In genomic region chr6:48840371-48840969, GRCm38 (mm10) we compare ENCODE assay signal across 8 mouse cellular contexts. TPM values are rescaled to one million over a fixed set of nuclear protein-coding genes. Genes with fewer than 3 reads are reported as not detected.
A peak's percentile ranks its signal among the peaks of the same experiment; 100 is the strongest.
DNase-seq lines count a peak whose midpoint lies in the region; ATAC-seq and TF ChIP-seq lines count a peak whose summit lies in the region.

Gene Tmem176a (plus strand): TSS chr6:48840919.

- no peak for TF ChIP-seq CTCF in MEL (IDR thresholded peaks at IDR 0.05 in 2 of 3, conservative IDR thresholded peaks at IDR 0.05 in 1 of 3; ENCODE audit: control insufficient read depth in 1 of 3, insufficient read depth in 1 of 3, low read depth in 2 of 3, low read length in 3 of 3, poor library complexity in 1 of 3, severe bottlenecking in 1 of 3)

- H3K4me1 ChIP-seq in MEL (ENCODE audit: control insufficient read depth in 1 of 2, insufficient read depth in 2 of 2, low read length in 2 of 2), result peaks cover 9 to 23% of the 10 kb centered on the region in 2 experiments
- H3K4me1 ChIP-seq in embryonic facial prominence, embryonic 14.5 days (ENCODE audit: control insufficient read depth, insufficient read depth, low read length), result peaks cover 32% of the 10 kb centered on the region
- peaks cover 40% of the 10 kb centered on the region for H3K4me1 ChIP-seq in heart, embryonic 15.5 days (replicated peaks)
- peaks cover 38% of the 10 kb centered on the region for H3K4me1 ChIP-seq in lung, embryonic 15.5 days

- no peaks in the 10 kb centered on the region for H3K27me3 ChIP-seq in MEL (ENCODE audit: control insufficient read depth in 1 of 2, insufficient read depth in 2 of 2, low read length in 2 of 2)
- H3K27me3 ChIP-seq in embryonic facial prominence, embryonic 14.5 days (replicated peaks; ENCODE audit: control insufficient read depth, insufficient read depth, low read length), result no peaks in the 10 kb centered on the region
- H3K27me3 ChIP-seq in heart, embryonic 15.5 days, result no peaks in the 10 kb centered on the region
- no peaks in the 10 kb centered on the region for H3K27me3 ChIP-seq in lung, embryonic 15.5 days

- peak; percentile 80 for DNase-seq in 3134 (ENCODE audit: extremely low read depth, insufficient read length, low spot score)
- peak; percentile 84 for DNase-seq in MEL (ENCODE audit: low read depth, low spot score)
- DNase-seq in embryonic facial prominence, embryonic 14.5 days (ENCODE audit: low spot score), result peak; percentile 82
- DNase-seq in kidney, postnatal 4 days, result peak; percentile 73 to 82
- DNase-seq in ovary, postnatal 14 days (ENCODE audit: low spot score), result peak; percentile 41
- no peak for DNase-seq in cerebellum, adult 9-10 months

- peak within 1 kb of the TSS; percentile 58 to 61 for H3K4me3 ChIP-seq in MEL (ENCODE audit: control insufficient read depth in 1 of 2, insufficient read depth in 1 of 2, low read depth in 2 of 2, low read length in 2 of 2)
- H3K4me3 ChIP-seq in embryonic facial prominence, embryonic 14.5 days (ENCODE audit: low read depth, low read length), result peak within 1 kb of the TSS; percentile 47
- H3K4me3 ChIP-seq in heart, embryonic 15.5 days, result peak within 1 kb of the TSS; percentile 61
- peak within 1 kb of the TSS; percentile 51 for H3K4me3 ChIP-seq in lung, embryonic 15.5 days

- peaks cover 1% of the 10 kb centered on the region; the same call in 1 of the 2 replicates for H3K79me2 ChIP-seq in MEL (ENCODE audit: control insufficient read depth, insufficient read depth, low read length, poor library complexity)

- TF ChIP-seq POLR2A in MEL (IDR thresholded peaks at IDR 0.05; ENCODE audit: control insufficient read depth in 1 of 2, insufficient read depth in 1 of 2, low read depth in 1 of 2, low read length in 2 of 2, poor library complexity in 1 of 2), result peak in 1 of 2 experiments; percentile 39; a peak in 1 of 4 replicates

- ATAC-seq in embryonic facial prominence, embryonic 14.5 days (ENCODE audit: low read depth), result peak; percentile 31
- peak; percentile 32; the same call in 1 of the 2 replicates for ATAC-seq in heart, embryonic 15.5 days (replicated peaks; ENCODE audit: insufficient number of reproducible peaks, insufficient read depth, low FRiP score, low read depth)
- ATAC-seq in lung, embryonic 15.5 days (ENCODE audit: borderline replicate concordance, extremely low read depth, low FRiP score, low TSS enrichment), result peak; percentile 20

- no peaks in the 10 kb centered on the region for H3K9me3 ChIP-seq in MEL (replicated peaks; ENCODE audit: insufficient read depth, low read length)
- H3K9me3 ChIP-seq in embryonic facial prominence, embryonic 14.5 days (ENCODE audit: control insufficient read depth, low read length), result no peaks in the 10 kb centered on the region
- no peaks in the 10 kb centered on the region for H3K9me3 ChIP-seq in heart, embryonic 15.5 days (replicated peaks)
- no peaks in the 10 kb centered on the region for H3K9me3 ChIP-seq in lung, embryonic 15.5 days

- no peak for TF ChIP-seq RAD21 in MEL (IDR thresholded peaks at IDR 0.05; ENCODE audit: low read depth, low read length)

- 11% methylated on average over 7 of the region's 7 CpGs for WGBS in embryonic facial prominence, embryonic 14.5 days
- 5% methylated on average over 7 of the region's 7 CpGs for WGBS in heart, embryonic 15.5 days
- WGBS in lung, embryonic 15.5 days, result 4% methylated on average over 7 of the region's 7 CpGs

- peak within 1 kb of the TSS; percentile 62 for H3K9ac ChIP-seq in MEL (ENCODE audit: control insufficient read depth, low read depth, low read length, poor library complexity, severe bottlenecking)
- peak within 1 kb of the TSS; percentile 74 for H3K9ac ChIP-seq in embryonic facial prominence, embryonic 14.5 days (ENCODE audit: low read depth, low read length)
- H3K9ac ChIP-seq in heart, embryonic 15.5 days, result peak within 1 kb of the TSS; percentile 66
- H3K9ac ChIP-seq in lung, embryonic 15.5 days, result peak within 1 kb of the TSS; percentile 56

- peak within 1 kb of the TSS; percentile 78 for H3K4me2 ChIP-seq in embryonic facial prominence, embryonic 14.5 days (ENCODE audit: low read depth, low read length)
- peak within 1 kb of the TSS; percentile 78 for H3K4me2 ChIP-seq in heart, embryonic 15.5 days
- peak within 1 kb of the TSS; percentile 76 for H3K4me2 ChIP-seq in lung, embryonic 15.5 days

- peak within 1 kb of the TSS; percentile 48 for H3K27ac ChIP-seq in MEL (ENCODE audit: control insufficient read depth, low read depth, low read length)
- peak within 1 kb of the TSS; percentile 87 for H3K27ac ChIP-seq in embryonic facial prominence, embryonic 14.5 days (replicated peaks; ENCODE audit: low read depth, low read length)
- peak within 1 kb of the TSS; percentile 94 for H3K27ac ChIP-seq in heart, embryonic 15.5 days
- H3K27ac ChIP-seq in lung, embryonic 15.5 days, result peak within 1 kb of the TSS; percentile 92

- TF ChIP-seq EP300 in MEL (IDR thresholded peaks at IDR 0.05; ENCODE audit: low read depth in 1 of 2, low read length in 2 of 2), result no peak

- peaks cover 0 to 14% of the 10 kb centered on the region in 2 experiments; a peak in 2 of 4 replicates for H3K36me3 ChIP-seq in MEL (ENCODE audit: control insufficient read depth in 1 of 2, insufficient read depth in 2 of 2, low read length in 2 of 2)
- peaks cover 44% of the 10 kb centered on the region for H3K36me3 ChIP-seq in embryonic facial prominence, embryonic 14.5 days (ENCODE audit: control insufficient read depth, insufficient read depth, low read length)
- H3K36me3 ChIP-seq in heart, embryonic 15.5 days, result peaks cover 25% of the 10 kb centered on the region; the same call in 1 of the 2 replicates
- peaks cover 48% of the 10 kb centered on the region for H3K36me3 ChIP-seq in lung, embryonic 15.5 days

TF ChIP-seq in MEL, 35 proteins besides CTCF, POLR2A, EP300 and RAD21:
- TF ChIP-seq TBP (IDR thresholded peaks at IDR 0.05; ENCODE audit: low read depth, low read length), result no peak
- TF ChIP-seq UBTF (IDR thresholded peaks at IDR 0.05; ENCODE audit: borderline replicate concordance, insufficient read depth, low read depth, low read length), result no peak
- no peak for TF ChIP-seq ZKSCAN1 (IDR thresholded peaks at IDR 0.05; ENCODE audit: low read depth, low read length)
- no peak for TF ChIP-seq TCF12 (IDR thresholded peaks at IDR 0.05; ENCODE audit: low read depth, low read length)
- TF ChIP-seq MXI1 (IDR thresholded peaks at IDR 0.05; ENCODE audit: low read depth, low read length), result no peak
- no peak for TF ChIP-seq ZC3H11A (IDR thresholded peaks at IDR 0.05; ENCODE audit: low read depth, low read length)
- TF ChIP-seq SIN3A (IDR thresholded peaks at IDR 0.05; ENCODE audit: low read length), result no peak
- TF ChIP-seq HCFC1 (IDR thresholded peaks at IDR 0.05; ENCODE audit: low read depth, low read length), result 0 out of 2 replicates have a peak, but pooled peaks have one; percentile 13
TF ChIP-seq in MEL: peak in this region for 1.

RNA-seq across cellular contexts. Expression of gene Tmem176a, which starts in this region (rescaled TPM):
- 3.9 TPM in 2 replicates for total RNA-seq in MEL (2012; rRNA removed)
- polyA plus RNA-seq in MEL (2012; ENCODE audit: insufficient read depth in 1 of 2, insufficient read length in 2 of 2, low read depth in 1 of 2, low replicate concordance in 2 of 2, missing spikeins in 1 of 2), result 10 to 100 TPM in 1 of 2 experiments, not detected in 1; 18.5 TPM
- 92.7 and 101 TPM in 2 replicates for polyA plus RNA-seq in embryonic facial prominence, embryonic 14.5 days (2014; fragmentation: Nextera tagmentation; extraction: Ambion mirVana)
- polyA plus RNA-seq in heart, embryonic 15.5 days (2015; fragmentation: Nextera tagmentation; extraction: Ambion mirVana), result 59.6 and 88.1 TPM in 2 replicates
- 226 and 227 TPM in 2 replicates for polyA plus RNA-seq in lung, embryonic 15.5 days (2015; fragmentation: Nextera tagmentation; extraction: Ambion mirVana)
